Mouse (Mus musculus) spleen, adult 2 months (tissue): ENCODE data around the gene Psmd3.

Source experiments
- CTCF ChIP-seq: fragments of 200-500 bp; IDR thresholded peaks from 2 replicates; pipeline ENCODE4 v1.5.1; 2011; ENCODE audit warnings: mild to moderate bottlenecking, inconsistent platforms; ENCODE audit not compliant: insufficient read depth, insufficient read length, insufficient replicate concordance; ENCODE audit errors: extremely low read depth
- POLR2A ChIP-seq: fragments of 200-500 bp; IDR thresholded peaks from 2 replicates; pipeline ENCODE4 v1.6.1; 2011; ENCODE audit warnings: low read depth, low read length, inconsistent platforms

DNA sequence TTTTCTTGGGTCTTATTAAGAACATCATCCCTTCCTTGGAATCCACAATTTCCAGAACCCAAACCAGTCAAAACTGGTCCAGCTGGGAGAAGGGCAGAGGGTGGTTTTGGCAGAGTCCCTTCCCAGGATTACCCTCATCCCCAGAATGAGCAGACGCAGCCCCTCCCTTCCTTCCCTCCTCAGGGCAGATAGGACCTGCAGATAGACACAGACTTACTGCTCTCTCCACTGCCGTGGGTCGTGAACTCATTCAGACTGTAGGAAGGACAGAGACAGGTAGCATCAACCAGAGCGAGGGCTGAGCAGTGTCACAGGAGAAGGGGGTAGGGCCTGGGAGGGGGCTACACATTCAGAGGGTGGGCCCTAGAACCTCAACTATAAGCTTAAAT lies 28.7 kb downstream of the Psmd3 start:
- no peak for TF ChIP-seq CTCF
- TF ChIP-seq POLR2A = no peak
